Mouse (Mus musculus) kidney, adult 9 months (tissue): ENCODE measurements around the gene Vmn1r232.

Experiments used
- DNase-seq: peaks from one replicate; pipeline ENCODE4 v3.0.0; 2022

Gene Vmn1r232

GRCm38 (mm10) chr17:20919614-20920013 lies at the start of gene Vmn1r232:
Gene Vmn1r232, minus strand, starts transcription at chr17:20919714.
- DNase-seq: no peak

GRCm38 (mm10) chr17:20966681-20967080 lies 47.2 kb upstream of the Vmn1r232 start:
- DNase-seq: no peak

- no peak for DNase-seq
Observed at GRCm38 (mm10) chr17:20965421-20965820, 45.9 kb upstream of the Vmn1r232 start.

- no peak for DNase-seq
Observed at GRCm38 (mm10) chr17:20960386-20960785, 40.9 kb upstream of the Vmn1r232 start.

GRCm38 (mm10) chr17:20946636-20947035 lies 27.1 kb upstream of the Vmn1r232 start:
- DNase-seq: no peak

- DNase-seq: peak; percentile 26
Observed at GRCm38 (mm10) chr17:20946026-20946565, 26.6 kb upstream of the Vmn1r232 start.

- DNase-seq: peak; percentile 100
Observed at GRCm38 (mm10) chr17:20944985-20945891, 25.7 kb upstream of the Vmn1r232 start, which contains the start of gene Ppp2r1a. Gene Ppp2r1a, plus strand, starts transcription at chr17:20945311.

- DNase-seq: no peak
Observed at GRCm38 (mm10) chr17:20944226-20944625, 24.7 kb upstream of the Vmn1r232 start.

- no peak for DNase-seq
Observed at GRCm38 (mm10) chr17:20904991-20905390, 14.5 kb downstream of the Vmn1r232 start, which contains the start of gene Vmn1r231. Gene Vmn1r231, minus strand, starts transcription at chr17:20905091.
